ENCODE assay signal across 13 mouse cellular contexts in the genomic region with DNA sequence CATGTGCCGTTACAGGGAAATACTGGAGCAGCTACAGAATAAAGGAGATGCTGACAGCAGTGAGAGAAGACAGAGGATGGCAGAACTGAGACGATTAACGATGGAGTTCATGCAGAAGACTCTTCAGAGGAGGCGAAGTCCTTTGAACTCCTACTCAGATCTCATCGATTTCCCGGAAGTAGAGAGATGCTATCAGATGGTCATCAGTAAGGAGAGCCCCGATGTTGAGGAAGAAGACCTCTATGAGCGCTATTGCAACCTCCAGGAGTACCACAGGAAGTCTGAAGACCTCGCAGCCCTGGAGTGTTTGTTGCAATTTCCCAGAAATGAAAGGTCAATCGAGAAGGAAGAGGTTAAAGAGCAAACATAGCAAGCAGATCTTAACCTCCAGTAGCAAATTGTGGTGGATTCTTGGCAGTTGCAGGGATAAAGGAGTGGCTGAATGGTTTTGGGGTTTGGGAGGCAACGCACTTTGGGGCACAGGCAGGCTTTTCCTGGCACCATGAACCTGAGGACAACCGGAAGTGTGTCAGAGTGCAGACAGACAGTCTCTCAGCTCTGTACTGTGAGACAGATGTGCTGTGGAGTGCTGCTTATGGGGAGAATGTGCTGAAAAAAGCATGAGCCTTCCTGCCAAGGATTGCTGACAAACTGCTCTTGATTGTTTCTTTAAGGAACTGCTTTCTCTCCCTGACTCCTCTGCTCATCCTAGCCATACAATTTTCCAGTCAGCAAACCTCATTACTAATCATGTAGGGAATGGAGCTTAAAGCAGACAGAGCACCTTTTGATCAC. TPM values are rescaled to one million over a fixed set of nuclear protein-coding genes. Genes with fewer than 3 reads are reported as not detected.
DNase-seq lines count a peak whose midpoint lies in the region; ATAC-seq lines count a peak whose summit lies in the region.
"Not testable (repeated sequence)": the region's sequence is repeated elsewhere in the genome, so short reads cannot be mapped to it uniquely, and the experiment has no call there.
"Had no signal": no experiment of that assay in that cellular context is flagged by ENCODE, and none has a peak within 500 bp of the region (broad histone marks: within the 10 kb centered on the region; RNA-seq: fewer than 3 reads in every experiment).

No protein-coding gene starts in this region.

- not testable (repeated sequence) for H3K4me2 ChIP-seq in embryonic facial prominence, embryonic 15.5 days (replicated peaks); hindbrain, embryonic 14.5 days (replicated peaks); lung, embryonic 15.5 days; midbrain, embryonic 16.5 days (ENCODE audit: low read length)

- H3K9me3 ChIP-seq in embryonic facial prominence, embryonic 15.5 days (replicated peaks); hindbrain, embryonic 14.5 days (ENCODE audit: control insufficient read depth, low read length); lung, embryonic 15.5 days; midbrain, embryonic 16.5 days (replicated peaks; ENCODE audit: control insufficient read depth, low read length, poor library complexity, severe bottlenecking): not testable (repeated sequence)

- H3K27ac ChIP-seq in embryonic facial prominence, embryonic 15.5 days (replicated peaks): peak overlapping the region; percentile 24; the same call in 1 of the 2 replicates
- H3K27ac ChIP-seq in hindbrain, embryonic 14.5 days; lung, embryonic 15.5 days; midbrain, embryonic 16.5 days (ENCODE audit: low read length): not testable (repeated sequence)

- WGBS in embryonic facial prominence, embryonic 15.5 days: 64% methylated on average over 7 of the region's 12 CpGs
- WGBS in hindbrain, embryonic 14.5 days: 87% methylated on average over 6 of the region's 12 CpGs
- 66% methylated on average over 9 of the region's 12 CpGs for WGBS in lung, embryonic 15.5 days
- WGBS in midbrain, embryonic 16.5 days: 80% methylated on average over 6 of the region's 12 CpGs

- H3K4me1 ChIP-seq in embryonic facial prominence, embryonic 15.5 days; hindbrain, embryonic 14.5 days (replicated peaks; ENCODE audit: control insufficient read depth, insufficient read depth, low read length); lung, embryonic 15.5 days; midbrain, embryonic 16.5 days (ENCODE audit: control insufficient read depth, insufficient read depth, low read length): not testable (repeated sequence)

- H3K27me3 ChIP-seq in embryonic facial prominence, embryonic 15.5 days; hindbrain, embryonic 14.5 days (ENCODE audit: control insufficient read depth, insufficient read depth, low read length); lung, embryonic 15.5 days; midbrain, embryonic 16.5 days (ENCODE audit: control insufficient read depth, insufficient read depth, low read depth, low read length): not testable (repeated sequence)

- ATAC-seq in embryonic facial prominence, embryonic 15.5 days (ENCODE audit: insufficient number of reproducible peaks, low FRiP score, low TSS enrichment, low read depth): peak; percentile 59; the same call in 1 of the 2 replicates
- ATAC-seq in hindbrain, embryonic 14.5 days (ENCODE audit: low FRiP score): 0 out of 2 replicates have a peak, but pooled peaks have one; percentile 12
- ATAC-seq in lung, embryonic 15.5 days (ENCODE audit: borderline replicate concordance, extremely low read depth, low FRiP score, low TSS enrichment): 0 out of 2 replicates have a peak, but pooled peaks have one; percentile 16
- ATAC-seq in midbrain, embryonic 16.5 days: peak; percentile 59

- not testable (repeated sequence) for H3K4me3 ChIP-seq in embryonic facial prominence, embryonic 15.5 days (replicated peaks); hindbrain, embryonic 14.5 days (replicated peaks; ENCODE audit: low read length); lung, embryonic 15.5 days; midbrain, embryonic 16.5 days (ENCODE audit: low read depth, low read length)

- not testable (repeated sequence) for H3K9ac ChIP-seq in embryonic facial prominence, embryonic 15.5 days; hindbrain, embryonic 14.5 days; lung, embryonic 15.5 days; midbrain, embryonic 16.5 days (ENCODE audit: low read depth, low read length)

- peak; percentile 38 for DNase-seq in T-cell, adult 2 months (ENCODE audit: low spot score)
- not testable (repeated sequence) for DNase-seq in hindbrain, embryonic 14.5 days (ENCODE audit: low spot score)
- peak; percentile 15 to 21 for DNase-seq in kidney, postnatal 36 days
- DNase-seq in thymus, postnatal 14 days: peak; percentile 24

- H3K36me3 ChIP-seq in embryonic facial prominence, embryonic 15.5 days; hindbrain, embryonic 14.5 days (replicated peaks; ENCODE audit: control insufficient read depth, insufficient read depth); lung, embryonic 15.5 days; midbrain, embryonic 16.5 days (ENCODE audit: control insufficient read depth, insufficient read depth, low read length): not testable (repeated sequence)

RNA-seq across cellular contexts. Expression of a gene that starts 4.8 kb away (rescaled TPM):
- polyA plus RNA-seq in embryonic facial prominence, embryonic 15.5 days (2015; fragmentation: Nextera tagmentation; extraction: Ambion mirVana): 1.8 and 2.1 TPM in 2 replicates
- polyA plus RNA-seq in hindbrain, embryonic 14.5 days (2014; fragmentation: Nextera tagmentation; extraction: Ambion mirVana): 0.80 and 1.1 TPM in 2 replicates
- 0.62 and 0.92 TPM in 2 replicates for polyA plus RNA-seq in lung, embryonic 15.5 days (2015; fragmentation: Nextera tagmentation; extraction: Ambion mirVana)
- 1.0 and 1.8 TPM in 2 replicates for polyA plus RNA-seq in midbrain, embryonic 16.5 days (2015; fragmentation: Nextera tagmentation; extraction: Ambion mirVana)
- polyA plus RNA-seq: erythroblast, embryonic 14.5 days; G1E had no signal

RNA-seq across cellular contexts. Expression of a gene that starts 13.7 kb away (rescaled TPM):
- 0.95 and 1.3 TPM in 2 replicates for polyA plus RNA-seq in embryonic facial prominence, embryonic 15.5 days (2015; fragmentation: Nextera tagmentation; extraction: Ambion mirVana)
- 1.4 and 1.7 TPM in 2 replicates for polyA plus RNA-seq in hindbrain, embryonic 14.5 days (2014; fragmentation: Nextera tagmentation; extraction: Ambion mirVana)
- polyA plus RNA-seq in lung, embryonic 15.5 days (2015; fragmentation: Nextera tagmentation; extraction: Ambion mirVana): 0.54 and 0.63 TPM in 2 replicates
- polyA plus RNA-seq in midbrain, embryonic 16.5 days (2015; fragmentation: Nextera tagmentation; extraction: Ambion mirVana): 1.1 and 2.4 TPM in 2 replicates
- polyA plus RNA-seq: G1E; hindbrain, embryonic 10.5 days; limb, embryonic 10.5 days had no signal

RNA-seq across cellular contexts. Expression of a gene that starts 19.7 kb away (rescaled TPM):
- polyA plus RNA-seq in embryonic facial prominence, embryonic 15.5 days (2015; fragmentation: Nextera tagmentation; extraction: Ambion mirVana): 0.52 and 0.58 TPM in 2 replicates
- polyA plus RNA-seq in hindbrain, embryonic 14.5 days (2014; fragmentation: Nextera tagmentation; extraction: Ambion mirVana): 0.21 and 0.52 TPM in 2 replicates
- 0.18 and 0.32 TPM in 2 replicates for polyA plus RNA-seq in lung, embryonic 15.5 days (2015; fragmentation: Nextera tagmentation; extraction: Ambion mirVana)
- polyA plus RNA-seq in midbrain, embryonic 16.5 days (2015; fragmentation: Nextera tagmentation; extraction: Ambion mirVana): 0.14 and 0.20 TPM in 2 replicates
- polyA plus RNA-seq: erythroblast, embryonic 14.5 days; forebrain, embryonic 13.5 days; G1E; hindbrain, embryonic 10.5 days; liver, embryonic 11.5 days had no signal

RNA-seq across cellular contexts. Expression of a gene that starts 37.6 kb away (rescaled TPM):
- polyA plus RNA-seq in embryonic facial prominence, embryonic 15.5 days (2015; fragmentation: Nextera tagmentation; extraction: Ambion mirVana): 10.0 and 11.4 TPM in 2 replicates
- polyA plus RNA-seq in hindbrain, embryonic 14.5 days (2014; fragmentation: Nextera tagmentation; extraction: Ambion mirVana): 5.8 and 8.1 TPM in 2 replicates
- 12.7 and 12.9 TPM in 2 replicates for polyA plus RNA-seq in lung, embryonic 15.5 days (2015; fragmentation: Nextera tagmentation; extraction: Ambion mirVana)
- 8.3 and 9.9 TPM in 2 replicates for polyA plus RNA-seq in midbrain, embryonic 16.5 days (2015; fragmentation: Nextera tagmentation; extraction: Ambion mirVana)
- polyA plus RNA-seq: G1E had no signal

RNA-seq across cellular contexts. Expression of a gene that starts 52.4 kb away (rescaled TPM):
- 0.13 and 0.24 TPM in 2 replicates for polyA plus RNA-seq in embryonic facial prominence, embryonic 15.5 days (2015; fragmentation: Nextera tagmentation; extraction: Ambion mirVana)
- polyA plus RNA-seq in hindbrain, embryonic 14.5 days (2014; fragmentation: Nextera tagmentation; extraction: Ambion mirVana): 0.07 and 0.44 TPM in 2 replicates
- 0.07 and 0.08 TPM in 2 replicates for polyA plus RNA-seq in lung, embryonic 15.5 days (2015; fragmentation: Nextera tagmentation; extraction: Ambion mirVana)
- polyA plus RNA-seq in midbrain, embryonic 16.5 days (2015; fragmentation: Nextera tagmentation; extraction: Ambion mirVana): 0.46 and 0.51 TPM in 2 replicates
- polyA plus RNA-seq: erythroblast, embryonic 14.5 days; G1E; limb, embryonic 10.5 days; liver, embryonic 11.5 days had no signal
